Mouse (Mus musculus) MEL (cell line): ENCODE measurements around the gene Slc25a12. TPM values are rescaled to one million over a fixed set of nuclear protein-coding genes. Genes with fewer than 3 reads are reported as not detected.

Experiments used
- DNase-seq: peaks from one replicate; pipeline ENCODE4 v3.0.0; 2011; ENCODE audit warnings: low read depth, low spot score
- H3K27ac ChIP-seq: 2 replicates; pipeline ENCODE4 v1.5.1; 2012; ENCODE audit warnings: low read depth, mild to moderate bottlenecking, control low read depth, low read length, moderate library complexity; ENCODE audit not compliant: control insufficient read depth
- H3K27me3 ChIP-seq, 2 experiments: fragments of 150-350 bp in 1 of 2; sonication (generic) in 1 of 2; 2 replicates each; pipeline ENCODE4 v1.6.1; 2012; ENCODE audit warnings: low read length in 2 of 2, mild to moderate bottlenecking in 2 of 2, improper control_type of control experiment in 1 of 2, moderate library complexity in 1 of 2; ENCODE audit not compliant: insufficient read depth in 2 of 2, control insufficient read depth in 1 of 2
- H3K36me3 ChIP-seq, 2 experiments: 2 replicates each; pipeline ENCODE4 v1.6.1; 2012 to 2014; ENCODE audit warnings: low read length in 2 of 2, improper control_type of control experiment in 1 of 2, inconsistent platforms in 1 of 2, mild to moderate bottlenecking in 1 of 2; ENCODE audit not compliant: insufficient read depth in 2 of 2, control insufficient read depth in 1 of 2
- H3K4me1 ChIP-seq, 2 experiments: fragments of 150-350 bp in 1 of 2; sonication (generic) in 1 of 2; 2 replicates each; pipeline ENCODE4 v1.6.1; 2012; ENCODE audit warnings: low read length in 2 of 2, improper control_type of control experiment in 1 of 2, mild to moderate bottlenecking in 1 of 2; ENCODE audit not compliant: insufficient read depth in 2 of 2, control insufficient read depth in 1 of 2
- H3K4me3 ChIP-seq, 2 experiments: fragments of 150-350 bp in 1 of 2; sonication (generic) in 1 of 2; 2 replicates each; pipeline ENCODE4 v1.5.1; 2012; ENCODE audit warnings: low read depth in 2 of 2, low read length in 2 of 2, mild to moderate bottlenecking in 2 of 2, moderate library complexity in 2 of 2, control low read depth in 1 of 2, improper control_type of control experiment in 1 of 2; ENCODE audit not compliant: control insufficient read depth in 1 of 2, insufficient read depth in 1 of 2
- H3K79me2 ChIP-seq: 2 replicates; pipeline ENCODE4 v1.6.1; 2012; ENCODE audit warnings: mild to moderate bottlenecking, low read length, moderate library complexity; ENCODE audit not compliant: control insufficient read depth, poor library complexity, insufficient read depth
- H3K9ac ChIP-seq: 2 replicates; pipeline ENCODE4 v1.6.1; 2012; ENCODE audit warnings: low read depth, mild to moderate bottlenecking, control low read depth, low read length, moderate library complexity; ENCODE audit not compliant: control insufficient read depth, poor library complexity, severe bottlenecking
- H3K9me3 ChIP-seq: fragments of 150-350 bp; sonication (generic); replicated peaks from 2 replicates; pipeline ENCODE4 v1.6.1; 2012; ENCODE audit warnings: mild to moderate bottlenecking, low read length, improper control_type of control experiment, moderate library complexity; ENCODE audit not compliant: insufficient read depth
- CHD1 ChIP-seq: IDR thresholded peaks from 2 replicates; pipeline ENCODE4 v1.6.1; 2012; ENCODE audit warnings: low read depth, mild to moderate bottlenecking, inconsistent platforms, low read length, improper control_type of control experiment
- CTCF ChIP-seq, 3 experiments: IDR thresholded peaks in 2 of 3; conservative IDR thresholded peaks in 1 of 3; 2 replicates each; pipeline ENCODE4 v1.5.1; 2011 to 2012; ENCODE audit warnings: low read length in 3 of 3, low read depth in 2 of 3, mild to moderate bottlenecking in 2 of 3, improper control_type of control experiment in 1 of 3, inconsistent platforms in 1 of 3, mixed read lengths in 1 of 3, moderate library complexity in 1 of 3; ENCODE audit not compliant: control insufficient read depth in 1 of 3, insufficient read depth in 1 of 3, poor library complexity in 1 of 3, severe bottlenecking in 1 of 3
- E2F4 ChIP-seq: IDR thresholded peaks from 2 replicates; pipeline ENCODE4 v1.6.1; 2011; ENCODE audit warnings: low read depth, low read length, improper control_type of control experiment, borderline replicate concordance
- EP300 ChIP-seq, 2 experiments: IDR thresholded peaks; 2 replicates each; pipeline ENCODE4 v1.6.1; 2011; ENCODE audit warnings: improper control_type of control experiment in 2 of 2, low read length in 2 of 2, low read depth in 1 of 2, mild to moderate bottlenecking in 1 of 2
- ETS1 ChIP-seq: IDR thresholded peaks from 2 replicates; pipeline ENCODE4 v1.6.1; 2012; ENCODE audit warnings: low read depth, mild to moderate bottlenecking, inconsistent platforms, low read length, improper control_type of control experiment, moderate library complexity
- GABPA ChIP-seq: IDR thresholded peaks from 2 replicates; pipeline ENCODE4 v1.6.1; 2012; ENCODE audit warnings: low read depth, mild to moderate bottlenecking, inconsistent platforms, low read length, improper control_type of control experiment, moderate library complexity
- GATA1 ChIP-seq: IDR thresholded peaks from 2 replicates; pipeline ENCODE4 v1.6.1; 2011; ENCODE audit warnings: low read depth, low read length, improper control_type of control experiment
- HCFC1 ChIP-seq: IDR thresholded peaks from 2 replicates; pipeline ENCODE4 v1.6.1; 2012; ENCODE audit warnings: low read depth, mild to moderate bottlenecking, inconsistent platforms, low read length, improper control_type of control experiment, moderate library complexity
- JUND ChIP-seq: IDR thresholded peaks from 2 replicates; pipeline ENCODE4 v1.6.1; 2011; ENCODE audit warnings: low read depth, mild to moderate bottlenecking, improper control_type of control experiment, low read length
- NELFE ChIP-seq: IDR thresholded peaks from 2 replicates; pipeline ENCODE4 v1.6.1; 2011; ENCODE audit warnings: low read depth, low read length, improper control_type of control experiment
- POLR2AphosphoS5 ChIP-seq: IDR thresholded peaks from 2 replicates; pipeline ENCODE4 v1.6.1; 2012; ENCODE audit warnings: low read depth, borderline replicate concordance, mild to moderate bottlenecking, inconsistent platforms, low read length, moderate library complexity, mixed read lengths
- RCOR1 ChIP-seq: IDR thresholded peaks from 2 replicates; pipeline ENCODE4 v1.6.1; 2012; ENCODE audit warnings: low read depth, mild to moderate bottlenecking, inconsistent platforms, low read length, improper control_type of control experiment
- SMC3 ChIP-seq: IDR thresholded peaks from 2 replicates; pipeline ENCODE4 v1.6.1; 2011; ENCODE audit warnings: low read depth, low read length, improper control_type of control experiment
- USF1 ChIP-seq: IDR thresholded peaks from 2 replicates; pipeline ENCODE4 v1.6.1; 2014; ENCODE audit warnings: low read depth, mild to moderate bottlenecking, inconsistent platforms, low read length, improper control_type of control experiment, moderate library complexity
- ZNF384 ChIP-seq: IDR thresholded peaks from 2 replicates; pipeline ENCODE4 v1.6.1; 2012; ENCODE audit warnings: low read depth, mild to moderate bottlenecking, inconsistent platforms, low read length, improper control_type of control experiment
- polyA plus RNA-seq, 2 experiments: library from polyadenylated mRNA; stranded (reverse) in 1 of 2; unstranded in 1 of 2; fragments of >175 nt in 1 of 2; fragments of >200 nt in 1 of 2; gene quantifications; 2 replicates each; pipeline versions ENCODE4 v1.2.1 to v1.2.4; 2012; ENCODE audit warnings: low replicate concordance in 2 of 2, low read depth in 1 of 2; ENCODE audit not compliant: insufficient read length in 2 of 2, insufficient read depth in 1 of 2, missing spikeins in 1 of 2
- total RNA-seq: library from RNA; depleted of rRNA; stranded (reverse); fragments of 300-350 nt; gene quantifications from 2 replicates; pipeline ENCODE4 v1.2.3, GENCODE M21; 2012

Slc25a12 gene
- total and polyA plus RNA-seq, 3 experiments = 63.2 to 98.6 TPM; not detected in 1

DNA sequence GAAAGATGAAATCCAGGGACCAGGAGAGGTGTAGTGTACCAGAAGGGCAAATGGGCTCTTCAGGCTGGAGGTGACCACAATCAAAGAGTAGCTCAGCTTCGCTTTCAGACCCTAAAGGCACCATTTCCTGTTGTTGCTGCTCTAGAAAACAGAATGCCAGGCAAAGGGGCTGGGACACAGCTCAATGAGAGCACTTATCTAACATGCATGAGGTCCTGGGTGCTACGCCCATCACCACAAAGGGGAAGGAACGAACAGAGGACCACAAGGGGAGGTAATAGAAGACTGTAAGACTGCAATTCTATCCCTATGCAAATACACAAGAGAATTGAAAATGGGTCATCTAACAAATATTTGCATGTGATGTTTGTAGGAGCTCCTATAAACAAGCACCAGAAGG, 46.1 kb downstream of the Slc25a12 start (continued):
- TF ChIP-seq CTCF (IDR thresholded peaks at IDR 0.05 in 2 of 3, conservative IDR thresholded peaks at IDR 0.05 in 1 of 3; ENCODE audit: control insufficient read depth in 1 of 3, insufficient read depth in 1 of 3, low read depth in 2 of 3, low read length in 3 of 3, poor library complexity in 1 of 3, severe bottlenecking in 1 of 3) = no peak
- no peak for TF ChIP-seq EP300 (IDR thresholded peaks at IDR 0.05; ENCODE audit: low read depth in 1 of 2, low read length in 2 of 2)
- TF ChIP-seq GATA1 = peak; percentile 54; the same call in 1 of the 2 replicates

DNA sequence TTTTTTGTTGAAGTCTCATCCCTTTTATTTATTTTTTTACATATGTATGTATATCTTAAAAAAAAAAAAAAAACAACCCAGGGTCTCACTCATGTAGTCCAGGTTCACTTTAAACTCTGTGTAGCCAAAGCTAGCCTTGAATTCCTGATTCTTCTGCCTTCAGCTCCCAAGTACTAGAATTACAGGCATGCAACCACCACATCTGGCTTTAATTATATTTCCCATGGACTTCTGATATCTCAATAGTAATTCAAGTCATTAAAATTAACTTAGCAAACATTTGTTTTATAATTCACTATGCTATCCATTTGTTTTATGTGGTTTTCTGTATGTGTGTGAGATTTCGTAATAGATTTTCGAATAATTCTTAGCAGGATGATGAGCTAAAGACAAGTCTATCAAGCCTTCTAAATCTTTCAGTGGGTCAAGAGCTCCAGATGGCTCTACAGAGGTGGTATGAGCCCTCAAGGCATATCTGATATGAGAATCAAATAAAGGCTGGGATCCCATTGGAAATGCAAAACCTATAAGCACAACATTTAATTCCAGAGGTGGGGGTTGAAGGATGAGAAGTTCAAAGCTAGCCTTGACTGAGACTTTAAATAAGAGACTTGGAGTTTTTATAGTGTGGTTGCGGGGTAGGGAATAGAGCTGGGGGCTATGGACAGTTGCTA, 51.3 kb downstream of the Slc25a12 start:
- Histone ChIP-seq H3K4me3 (no peak overlapping the region), H3K79me2 (no peaks in the 10 kb centered on the region), H3K36me3 (peaks cover 3 to 10% of the 10 kb centered on the region in 2 experiments; a peak in 3 of 4 replicates), H3K4me1 (peaks cover 0 to 1% of the 10 kb centered on the region in 2 experiments; a peak in 1 of 4 replicates), H3K27me3 (no peaks in the 10 kb centered on the region), H3K9ac (no peak overlapping the region), H3K9me3 (no peaks in the 10 kb centered on the region), H3K27ac (no peak overlapping the region)
- DNase-seq = no peak
- TF ChIP-seq POLR2AphosphoS5 (no peak), SMC3 (no peak), ZNF384 (no peak), RCOR1 (no peak), USF1 (no peak), JUND (no peak), CHD1 (no peak), NELFE (no peak)

GRCm38 (mm10) chr2:71315022-71315421, 52.5 kb downstream of the Slc25a12 start:
- Histone ChIP-seq H3K27me3 (no peaks in the 10 kb centered on the region), H3K36me3 (peaks cover 0 to 11% of the 10 kb centered on the region in 2 experiments; a peak in 2 of 4 replicates), H3K4me3 (no peak overlapping the region), H3K4me1 (no peaks in the 10 kb centered on the region), H3K9me3 (no peaks in the 10 kb centered on the region), H3K27ac (no peak overlapping the region), H3K9ac (no peak overlapping the region), H3K79me2 (no peaks in the 10 kb centered on the region)
- no peak for DNase-seq
- TF ChIP-seq ETS1 (no peak), GABPA (no peak), HCFC1 (no peak), E2F4 (no peak), GATA1 (no peak)
